Comparison of ENCODE assay signal across 7 mouse cellular contexts in the genomic region with DNA sequence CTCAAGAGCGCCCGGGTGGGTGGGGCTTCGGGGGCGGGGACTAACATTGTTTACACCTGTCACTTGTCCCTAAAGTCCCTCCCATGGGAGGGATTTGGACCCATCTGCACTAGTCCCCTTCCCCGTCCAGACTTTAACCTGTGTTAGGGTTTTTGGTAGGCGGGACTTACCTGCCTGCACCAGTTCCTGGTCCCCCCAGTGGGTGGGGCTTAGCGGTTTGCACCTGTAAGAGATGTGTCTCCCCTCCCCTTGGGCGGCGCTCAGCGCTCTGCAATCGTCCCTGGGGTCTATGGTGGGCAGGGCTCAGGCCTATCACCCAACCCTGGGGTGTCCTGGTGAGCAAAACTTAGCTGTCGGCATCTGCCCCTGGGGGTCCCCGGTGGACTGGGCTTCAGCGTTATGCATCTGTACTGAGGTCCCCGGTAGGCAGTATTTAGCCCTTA. TPM values are rescaled to one million over a fixed set of nuclear protein-coding genes. Genes with fewer than 3 reads are reported as not detected.
DNase-seq lines count a peak whose midpoint lies in the region; ATAC-seq and TF ChIP-seq lines count a peak whose summit lies in the region.

No protein-coding gene starts in this region.

- no peak for TF ChIP-seq POLR2A in kidney, adult 2 months (IDR thresholded peaks at IDR 0.05; ENCODE audit: low read depth, low read length)

- H3K4me3 ChIP-seq in embryonic facial prominence, embryonic 12.5 days: peak overlapping the region; percentile 94
- H3K4me3 ChIP-seq in kidney, adult 2 months (ENCODE audit: insufficient read depth, low read depth, low read length): peak overlapping the region; percentile 90
- H3K4me3 ChIP-seq in megakaryocyte, embryonic 14.5 days (replicated peaks): peak overlapping the region; percentile 98

- TF ChIP-seq CTCF in kidney, adult 2 months (conservative IDR thresholded peaks at IDR 0.05; ENCODE audit: insufficient read depth, insufficient read length, low read depth, low read length): no peak

- H3K9ac ChIP-seq in embryonic facial prominence, embryonic 12.5 days: peak overlapping the region; percentile 88

- peak; percentile 57 for DNase-seq in thymus, postnatal 4 days
- no peak for DNase-seq in thymus, adult 18-20 months
- DNase-seq in kidney, adult 2 months: peak; percentile 63
- no peak for DNase-seq in urinary bladder, postnatal 4 days (ENCODE audit: low spot score in 2 of 2)
- no peak for DNase-seq in right cerebral cortex, adult 18-20 months

- peak; percentile 18; the same call in 1 of the 2 replicates for ATAC-seq in embryonic facial prominence, embryonic 12.5 days (ENCODE audit: insufficient number of reproducible peaks, insufficient read depth, low FRiP score, low TSS enrichment)

- no peaks in the 10 kb centered on the region for H3K9me3 ChIP-seq in embryonic facial prominence, embryonic 12.5 days
- no peaks in the 10 kb centered on the region for H3K9me3 ChIP-seq in megakaryocyte, embryonic 14.5 days

- WGBS in embryonic facial prominence, embryonic 12.5 days: 3% methylated on average over 15 of the region's 15 CpGs
- under 1% methylated on average over 15 of the region's 15 CpGs for WGBS in kidney, adult 2 months

- H3K4me2 ChIP-seq in embryonic facial prominence, embryonic 12.5 days (replicated peaks): peak overlapping the region; percentile 95

- no peaks in the 10 kb centered on the region for H3K27me3 ChIP-seq in embryonic facial prominence, embryonic 12.5 days
- H3K27me3 ChIP-seq in kidney, adult 2 months (replicated peaks; ENCODE audit: control insufficient read depth, insufficient read depth, low read length): no peaks in the 10 kb centered on the region
- H3K27me3 ChIP-seq in megakaryocyte, embryonic 14.5 days (replicated peaks): peaks cover 3% of the 10 kb centered on the region

- peaks cover 28% of the 10 kb centered on the region for H3K36me3 ChIP-seq in embryonic facial prominence, embryonic 12.5 days
- H3K36me3 ChIP-seq in kidney, adult 2 months (ENCODE audit: control insufficient read depth, insufficient read depth, low read length): no peaks in the 10 kb centered on the region
- peaks cover 21% of the 10 kb centered on the region for H3K36me3 ChIP-seq in megakaryocyte, embryonic 14.5 days (replicated peaks; ENCODE audit: low read length)

- H3K27ac ChIP-seq in embryonic facial prominence, embryonic 12.5 days: peak overlapping the region; percentile 74; the same call in 1 of the 2 replicates
- no peak overlapping the region for H3K27ac ChIP-seq in kidney, adult 2 months (ENCODE audit: insufficient read depth, low read depth, low read length)

- peaks cover 28% of the 10 kb centered on the region for H3K4me1 ChIP-seq in embryonic facial prominence, embryonic 12.5 days
- H3K4me1 ChIP-seq in kidney, adult 2 months (ENCODE audit: control insufficient read depth, insufficient read depth, low read length): 0 out of 2 replicates have a peak, but pooled peaks cover 7% of the 10 kb centered on the region
- peaks cover 78% of the 10 kb centered on the region for H3K4me1 ChIP-seq in megakaryocyte, embryonic 14.5 days

RNA-seq across cellular contexts. Expression of a gene that starts 0.7 kb away (rescaled TPM):
- polyA plus RNA-seq in embryonic facial prominence, embryonic 12.5 days (2016; fragmentation: Nextera tagmentation; extraction: Ambion mirVana): 70.3 TPM in 2 replicates
- polyA plus RNA-seq in kidney, adult 2 months (2012; rRNA removed): 8.5 and 10.1 TPM in 2 replicates
- polyA plus RNA-seq in megakaryocyte, embryonic 14.5 days (2012; ENCODE audit: insufficient read depth, low replicate concordance): 11.8 and 16.6 TPM in 2 replicates

RNA-seq across cellular contexts. Expression of a gene that starts 12.5 kb away (rescaled TPM):
- 15.9 and 20.5 TPM in 2 replicates for polyA plus RNA-seq in embryonic facial prominence, embryonic 12.5 days (2016; fragmentation: Nextera tagmentation; extraction: Ambion mirVana)
- polyA plus RNA-seq in kidney, adult 2 months (2012; rRNA removed): 10.1 and 11.3 TPM in 2 replicates
- polyA plus RNA-seq in megakaryocyte, embryonic 14.5 days (2012; ENCODE audit: insufficient read depth, low replicate concordance): 29.3 and 96.0 TPM in 2 replicates

RNA-seq across cellular contexts. Expression of a gene that starts 16.6 kb away (rescaled TPM):
- 308 and 322 TPM in 2 replicates for polyA plus RNA-seq in embryonic facial prominence, embryonic 12.5 days (2016; fragmentation: Nextera tagmentation; extraction: Ambion mirVana)
- polyA plus RNA-seq in kidney, adult 2 months (2012; rRNA removed): 375 and 474 TPM in 2 replicates
- polyA plus RNA-seq in megakaryocyte, embryonic 14.5 days (2012; ENCODE audit: insufficient read depth, low replicate concordance): 88.8 and 345 TPM in 2 replicates

RNA-seq across cellular contexts. Expression of a gene that starts 45.7 kb away (rescaled TPM):
- polyA plus RNA-seq in embryonic facial prominence, embryonic 12.5 days (2016; fragmentation: Nextera tagmentation; extraction: Ambion mirVana): 0.09 and 0.10 TPM in 2 replicates
- 0.33 and 0.52 TPM in 2 replicates for polyA plus RNA-seq in kidney, adult 2 months (2012; rRNA removed)
- 0.08 TPM in 1 of 2 replicates, not detected in the other for polyA plus RNA-seq in megakaryocyte, embryonic 14.5 days (2012; ENCODE audit: insufficient read depth, low replicate concordance)

Comparison
In these comparisons a context has a peak if more than half of its experiments do, and no peak if none do; other contexts are left out.
1. DNase-seq: peak in thymus, postnatal 4 days (single experiment) and kidney, adult 2 months (single experiment); none in thymus, adult 18-20 months (0 of 2), urinary bladder, postnatal 4 days (0 of 2) and right cerebral cortex, adult 18-20 months (single experiment).
2. Peak in every context shown above with its lines, with median percentiles within 50 percentile points of each other: H3K4me3 ChIP-seq.